Mouse (Mus musculus) retina, postnatal 1 day (tissue): ENCODE results near the gene Celsr1.
"Not testable (repeated sequence)": the region's sequence is repeated elsewhere in the genome, so short reads cannot be mapped to it uniquely, and the experiment has no call there.

Source experiments
- DNase-seq: peaks from one replicate; pipeline ENCODE4 v3.0.0-alpha.2; 2012

The Celsr1 gene

GRCm38 (mm10) chr15:86064191-86064849 lies 30.7 kb upstream of the Celsr1 start:
- DNase-seq: no peak

GRCm38 (mm10) chr15:86061848-86062481 lies 28.4 kb upstream of the Celsr1 start:
- no peak for DNase-seq

GRCm38 (mm10) chr15:86061221-86061620 lies 27.6 kb upstream of the Celsr1 start:
- DNase-seq: no peak

GRCm38 (mm10) chr15:86060581-86060980 lies 27.0 kb upstream of the Celsr1 start:
- no peak for DNase-seq

GRCm38 (mm10) chr15:86059835-86060380 lies 26.3 kb upstream of the Celsr1 start:
- no peak for DNase-seq

GRCm38 (mm10) chr15:86058931-86059834 lies 25.6 kb upstream of the Celsr1 start:
- no peak for DNase-seq

GRCm38 (mm10) chr15:86058394-86058915 lies 24.9 kb upstream of the Celsr1 start:
- DNase-seq: peak; percentile 93

- peak; percentile 43 for DNase-seq
These were observed 24.3 kb upstream of the Celsr1 start for GRCm38 (mm10) chr15:86057908-86058307.

- DNase-seq: no peak
These were observed 23.8 kb upstream of the Celsr1 start, which contains the start of gene Gramd4 for GRCm38 (mm10) chr15:86057413-86057812. Gramd4 (plus strand) TSS chr15:86057695.

GRCm38 (mm10) chr15:86056221-86056760 lies 22.7 kb upstream of the Celsr1 start:
- no peak for DNase-seq

GRCm38 (mm10) chr15:86054861-86055260 lies 21.3 kb upstream of the Celsr1 start:
- DNase-seq: not testable (repeated sequence)

GRCm38 (mm10) chr15:86053890-86054536 lies 20.4 kb upstream of the Celsr1 start:
- DNase-seq: peak; percentile 90

- DNase-seq: no peak
These were observed 18.4 kb upstream of the Celsr1 start for GRCm38 (mm10) chr15:86051878-86052478.

GRCm38 (mm10) chr15:86051152-86051551 lies 17.6 kb upstream of the Celsr1 start:
- no peak for DNase-seq

- DNase-seq: no peak
These were observed 16.7 kb upstream of the Celsr1 start for GRCm38 (mm10) chr15:86050170-86050743.

- no peak for DNase-seq
These were observed 15.9 kb upstream of the Celsr1 start for GRCm38 (mm10) chr15:86049510-86049909.

- DNase-seq: no peak
These were observed 8.8 kb upstream of the Celsr1 start for GRCm38 (mm10) chr15:86042364-86042763.

- no peak for DNase-seq
These were observed 7.8 kb upstream of the Celsr1 start for GRCm38 (mm10) chr15:86041421-86041820.

GRCm38 (mm10) chr15:86038802-86039201 lies 5.2 kb upstream of the Celsr1 start:
- peak; percentile 84 for DNase-seq

GRCm38 (mm10) chr15:86035913-86036312 lies 2.3 kb upstream of the Celsr1 start:
- no peak for DNase-seq

- peak; percentile 44 for DNase-seq
These were observed 1.3 kb upstream of the Celsr1 start for GRCm38 (mm10) chr15:86034781-86035360.
